Mouse (Mus musculus): ENCODE results near the gene Auts2.

GRCm38 (mm10) chr5:131510659-131511058 is 1032.5 kb downstream of the Auts2 start:
- TF ChIP-seq TAL1 (IDR thresholded peaks at IDR 0.05; ENCODE audit: low read length) = no peak
- no peak for TF ChIP-seq GATA1 (IDR thresholded peaks at IDR 0.05; ENCODE audit: low read length)
